Mouse (Mus musculus) lung, postnatal 14 days (tissue): ENCODE measurements around the gene Nek6.

Experiments used
- DNase-seq: peaks from one replicate; pipeline ENCODE4 v3.0.0; 2021

Gene Nek6

DNA sequence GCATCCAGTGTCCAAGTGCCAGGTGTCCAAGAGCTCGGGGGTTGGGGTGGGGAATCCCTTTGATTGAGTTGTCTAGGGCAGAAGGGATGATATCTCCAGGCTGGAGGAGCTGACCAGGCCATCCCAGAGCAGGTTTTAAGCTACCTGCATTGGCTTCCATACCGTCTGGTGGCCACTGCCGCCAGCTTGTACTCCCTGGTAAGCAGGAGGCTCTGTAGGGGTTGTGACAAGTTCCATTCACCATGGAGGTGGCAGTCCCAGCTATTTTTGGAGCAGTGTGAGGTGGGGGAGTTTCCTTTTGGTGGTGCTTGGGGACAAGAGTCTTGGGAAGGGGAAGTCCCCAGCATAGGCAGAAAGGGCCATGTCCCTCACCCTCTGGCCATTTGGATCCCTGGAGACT is 29.7 kb downstream of the Nek6 start:
- no peak for DNase-seq

- DNase-seq, result no peak
Observed at GRCm38 (mm10) chr2:38541570-38541969, 30.1 kb downstream of the Nek6 start.

GRCm38 (mm10) chr2:38542366-38542765 is 30.9 kb downstream of the Nek6 start:
- DNase-seq, result no peak

DNA sequence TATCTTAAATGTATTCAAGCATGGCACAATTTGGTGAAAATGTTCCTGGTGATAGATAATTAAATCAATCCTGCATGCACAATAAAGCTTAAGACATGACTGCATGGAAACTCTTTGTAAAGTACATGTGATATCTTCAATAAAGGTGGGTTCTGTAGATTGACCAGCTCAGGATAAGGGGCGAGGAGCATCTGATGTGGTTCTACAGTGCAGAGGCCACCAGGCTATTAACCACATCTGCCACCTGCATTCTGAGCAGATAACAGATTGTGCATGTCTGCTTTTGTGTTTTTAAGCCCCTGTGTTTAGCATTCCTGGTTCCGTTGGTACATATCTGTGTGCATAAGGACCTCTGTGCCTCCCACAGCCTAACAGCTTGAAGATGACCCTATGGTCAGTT is 31.7 kb downstream of the Nek6 start:
- no peak for DNase-seq

DNA sequence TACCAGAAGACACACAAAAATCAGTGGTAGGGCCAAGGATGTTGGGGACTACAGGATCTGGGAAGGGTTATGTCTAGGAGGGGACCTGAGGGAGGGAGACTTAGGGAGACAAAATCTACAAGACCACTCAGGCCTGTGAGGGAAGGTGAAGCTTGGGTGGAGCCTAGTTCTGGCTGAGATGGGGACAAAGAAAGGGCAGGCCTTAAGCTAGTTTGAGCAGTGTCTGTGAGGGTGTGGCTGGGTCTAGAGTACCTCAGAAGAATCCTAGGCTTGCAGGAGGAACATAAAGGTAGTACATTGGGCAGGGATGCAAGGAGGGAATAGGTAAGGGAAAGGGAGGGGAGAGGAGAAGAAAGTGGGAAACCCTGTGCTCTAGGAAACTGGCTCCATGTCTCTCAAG is 32.9 kb downstream of the Nek6 start:
- DNase-seq, result no peak

DNA sequence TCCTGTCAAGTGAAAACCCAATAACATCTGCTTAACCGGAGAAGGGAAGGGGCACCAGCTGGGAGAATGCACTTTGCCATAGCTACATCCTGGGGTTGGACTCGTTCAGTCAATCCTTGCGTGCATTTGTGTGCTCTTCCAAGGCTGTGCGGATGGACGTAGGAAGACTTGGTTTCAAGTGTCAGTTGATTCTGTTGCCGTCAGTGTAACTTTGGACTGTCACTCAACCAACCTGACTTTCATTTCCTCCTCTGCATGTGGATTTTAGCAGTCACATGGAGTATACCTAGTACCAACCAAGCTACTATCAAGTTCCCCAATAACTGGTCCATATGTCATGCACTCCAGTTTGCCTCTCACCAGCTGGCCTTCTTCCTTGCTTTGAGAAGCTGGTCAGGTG is 33.5 kb downstream of the Nek6 start:
- no peak for DNase-seq

DNA sequence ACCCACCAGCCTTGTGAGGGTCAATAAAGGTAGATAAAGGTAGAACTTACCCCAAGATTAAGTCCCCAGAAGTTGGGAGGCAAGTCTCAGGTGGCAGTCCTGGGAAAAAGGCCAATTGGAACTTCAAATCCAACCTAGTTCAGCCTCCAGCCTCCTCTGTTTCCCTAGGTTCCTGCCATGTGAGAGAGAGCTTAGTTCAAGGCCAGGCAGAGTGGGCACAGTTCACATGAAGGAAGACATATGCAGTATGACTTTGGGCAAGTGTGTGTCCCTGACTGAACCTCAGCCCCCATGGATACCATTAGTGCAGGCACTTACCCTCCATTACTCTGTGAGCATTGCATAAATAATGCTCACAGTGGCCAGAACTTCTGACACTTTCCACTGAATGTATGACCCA is 34.3 kb downstream of the Nek6 start:
- no peak for DNase-seq

DNA sequence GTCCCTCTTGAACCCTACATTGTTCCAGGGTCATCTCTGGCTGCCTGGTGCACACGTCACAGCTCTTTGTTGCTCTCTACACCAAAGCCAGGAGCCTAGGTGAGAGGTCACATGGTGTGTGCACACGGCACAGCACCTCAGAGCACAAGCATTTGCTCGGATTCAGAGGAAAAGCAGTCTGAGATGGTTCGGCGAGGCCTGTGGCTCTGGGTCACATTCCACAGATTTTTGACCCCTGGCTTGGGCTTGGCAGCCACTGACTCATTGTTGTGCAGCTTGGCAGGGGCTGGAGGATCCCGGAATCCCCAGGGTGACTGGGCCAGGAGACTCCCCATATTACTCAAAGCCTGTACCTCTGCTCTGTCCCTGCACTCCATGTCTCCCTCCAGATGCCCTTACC is 34.8 kb downstream of the Nek6 start:
- DNase-seq, result peak; percentile 74

GRCm38 (mm10) chr2:38546748-38547147 is 35.3 kb downstream of the Nek6 start:
- no peak for DNase-seq

DNA sequence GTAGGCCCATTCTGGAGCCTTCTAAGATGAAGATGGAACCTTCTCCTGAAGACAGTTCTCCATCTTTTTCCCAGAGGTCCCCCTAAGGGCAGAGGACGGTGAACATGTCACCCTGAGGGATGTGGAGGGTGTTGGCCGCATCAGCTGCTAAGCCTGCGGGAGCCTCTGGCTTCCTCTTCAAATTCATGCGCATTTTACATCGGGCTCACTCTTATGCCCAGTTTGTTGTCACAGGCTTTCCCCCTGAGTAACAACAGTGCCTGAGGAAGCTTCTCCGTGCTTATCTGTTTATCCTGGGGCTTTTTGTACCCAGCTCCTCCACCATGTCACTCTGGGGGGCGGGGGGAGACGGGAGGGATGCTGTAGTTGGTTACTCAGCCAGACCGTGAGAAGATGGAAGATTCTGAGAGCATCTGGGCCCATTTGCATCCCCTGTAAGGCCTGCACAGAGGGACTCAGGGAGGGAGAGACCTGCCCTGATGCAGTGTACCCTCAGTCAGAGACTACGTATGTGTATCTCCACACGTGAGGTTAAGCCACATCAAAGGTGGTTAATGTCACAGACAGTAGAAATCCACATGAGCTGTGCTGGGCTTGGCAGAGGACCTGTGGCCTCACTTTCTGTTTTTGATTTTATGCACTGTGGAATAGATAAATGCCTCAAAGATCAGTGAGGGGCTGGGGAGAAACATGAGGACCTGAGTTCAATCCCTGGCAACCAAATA is 36.5 kb downstream of the Nek6 start:
- DNase-seq, result no peak

DNA sequence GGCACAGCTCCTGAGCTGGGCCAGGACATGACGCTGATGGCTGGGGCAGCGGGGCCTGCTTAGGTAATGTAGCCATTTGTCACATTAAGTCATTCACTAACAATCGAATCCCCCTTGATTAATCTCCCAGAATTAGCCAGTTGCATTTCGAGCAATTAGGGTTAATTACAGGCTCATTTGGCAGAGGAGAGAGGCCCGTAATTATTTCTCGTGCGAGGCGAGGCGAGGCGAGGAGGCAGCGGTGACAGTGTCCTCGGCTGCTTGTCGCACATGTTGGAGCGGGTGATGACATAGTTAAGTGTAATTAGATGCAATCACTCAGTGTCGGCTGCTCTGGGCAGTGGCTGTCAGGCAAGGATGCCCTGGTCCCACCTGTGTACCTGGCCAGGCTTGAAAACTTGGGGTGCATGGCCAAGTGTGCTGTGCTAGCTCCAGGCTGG is 40.6 kb downstream of the Nek6 start:
- DNase-seq, result no peak

- DNase-seq, result no peak
Observed at GRCm38 (mm10) chr2:38554226-38554995, 43.0 kb downstream of the Nek6 start.

DNA sequence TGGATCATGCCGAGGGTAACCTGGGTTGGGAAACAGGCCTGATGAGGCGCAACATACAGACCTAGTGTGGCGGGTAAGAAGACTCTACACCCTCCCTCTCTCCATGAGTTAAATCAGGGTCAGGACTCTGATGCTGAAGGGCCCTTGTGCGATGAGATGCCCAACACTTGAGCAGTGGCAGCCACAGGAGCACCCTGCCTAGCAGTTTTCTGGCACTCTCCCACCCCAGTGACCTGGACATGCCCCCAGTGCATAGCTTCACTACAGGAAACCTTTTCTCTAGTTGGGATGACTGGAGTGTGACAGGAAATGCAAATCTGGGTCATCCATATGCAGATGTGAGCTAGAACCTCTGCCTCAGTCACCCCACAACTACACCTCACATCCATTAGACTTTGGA is 44.2 kb downstream of the Nek6 start:
- no peak for DNase-seq

- DNase-seq, result no peak
Observed at GRCm38 (mm10) chr2:38556721-38557120, 45.3 kb downstream of the Nek6 start.

DNA sequence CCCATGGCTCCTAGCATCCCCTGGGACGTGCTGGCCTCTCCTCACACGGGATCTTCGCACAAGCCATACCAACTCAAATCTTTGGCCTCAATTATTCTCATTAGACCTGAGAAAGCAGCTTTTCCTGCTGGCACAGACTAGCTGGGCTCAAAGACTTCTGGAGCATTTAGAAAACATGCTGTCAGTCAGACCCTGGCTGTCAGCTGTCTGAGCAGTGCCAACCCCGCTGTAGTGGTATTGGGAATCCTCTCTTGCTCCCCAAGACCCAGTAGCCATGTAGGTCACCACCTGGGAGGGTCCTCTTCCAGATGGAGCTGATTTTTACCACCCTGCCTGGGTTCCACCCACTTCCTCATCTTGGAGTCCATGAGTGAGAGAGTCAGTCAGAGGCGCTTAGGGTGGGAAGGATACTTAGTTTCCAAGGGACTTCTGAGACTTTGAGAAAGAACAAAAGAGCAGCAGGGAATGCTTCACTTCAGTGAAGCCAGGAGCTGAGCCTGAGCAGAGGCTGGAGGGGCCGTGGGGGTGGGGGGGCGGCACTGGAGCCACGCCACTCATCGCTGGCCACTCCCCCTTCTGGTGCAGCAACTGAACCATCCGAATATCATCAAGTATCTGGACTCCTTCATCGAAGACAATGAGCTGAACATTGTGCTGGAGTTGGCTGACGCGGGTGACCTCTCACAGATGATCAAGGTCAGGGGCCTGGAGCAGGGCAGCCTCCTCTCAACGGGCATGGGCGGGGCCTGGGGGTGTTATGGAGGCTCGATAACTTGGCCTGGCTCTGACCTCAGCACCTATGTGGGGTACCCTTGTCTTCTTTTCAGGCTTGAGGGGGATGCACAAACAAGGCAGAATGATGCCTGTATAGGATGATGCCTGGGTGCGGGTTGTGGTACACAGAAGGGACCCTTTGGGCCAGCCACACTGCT is 49.1 kb downstream of the Nek6 start:
- no peak for DNase-seq

DNA sequence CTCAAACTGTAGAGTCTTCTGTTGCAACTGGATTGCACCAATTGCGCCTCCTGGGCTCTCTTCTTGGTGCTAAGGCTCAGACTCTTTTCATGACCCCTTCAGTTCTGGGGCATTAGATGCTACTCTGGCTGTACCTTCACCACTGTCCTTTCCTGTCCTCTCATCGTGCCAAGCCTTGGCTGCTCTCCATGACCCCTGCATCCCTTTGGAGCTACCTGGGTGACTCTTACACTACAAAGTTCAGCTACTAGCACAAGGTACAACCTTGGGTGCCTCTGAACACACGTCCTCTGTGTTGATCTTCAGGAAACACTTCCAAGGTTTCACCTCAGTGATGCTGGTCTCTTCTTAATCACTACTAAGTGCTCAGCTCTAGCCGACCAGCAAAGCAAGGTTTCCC is 51.2 kb downstream of the Nek6 start:
- DNase-seq, result no peak

DNA sequence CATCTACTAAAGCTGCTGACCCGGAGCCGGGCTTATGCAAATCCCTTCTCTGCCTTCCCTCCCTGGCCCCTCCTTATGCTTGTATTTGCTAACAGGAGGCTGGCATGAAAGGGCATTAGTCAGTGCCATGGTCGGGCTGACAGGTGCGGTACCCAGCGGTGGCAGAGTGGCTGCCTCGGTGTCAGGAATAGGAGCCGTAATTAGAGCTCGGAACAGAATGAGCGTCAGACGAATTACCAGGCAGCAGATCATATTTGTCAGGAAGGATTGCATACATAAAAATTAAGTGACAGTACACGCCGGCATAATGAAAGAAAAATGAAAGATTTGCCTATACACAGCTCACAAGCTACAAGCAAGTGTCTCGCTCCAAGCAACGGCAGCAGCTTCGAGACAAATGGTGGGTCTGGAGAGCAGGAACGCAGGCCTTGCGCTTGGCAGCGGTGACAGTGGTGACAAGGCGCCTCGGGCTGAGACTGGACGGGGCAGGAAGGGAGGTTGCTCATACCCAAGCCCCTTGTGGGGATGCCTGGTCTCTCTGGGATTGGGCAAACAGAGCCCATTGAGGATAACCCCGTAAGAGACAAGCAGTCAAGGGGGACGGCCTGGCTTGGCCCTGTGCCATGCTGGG is 60.6 kb downstream of the Nek6 start:
- no peak for DNase-seq

- DNase-seq, result no peak
Observed at GRCm38 (mm10) chr2:38574697-38575096, 63.3 kb downstream of the Nek6 start.

DNA sequence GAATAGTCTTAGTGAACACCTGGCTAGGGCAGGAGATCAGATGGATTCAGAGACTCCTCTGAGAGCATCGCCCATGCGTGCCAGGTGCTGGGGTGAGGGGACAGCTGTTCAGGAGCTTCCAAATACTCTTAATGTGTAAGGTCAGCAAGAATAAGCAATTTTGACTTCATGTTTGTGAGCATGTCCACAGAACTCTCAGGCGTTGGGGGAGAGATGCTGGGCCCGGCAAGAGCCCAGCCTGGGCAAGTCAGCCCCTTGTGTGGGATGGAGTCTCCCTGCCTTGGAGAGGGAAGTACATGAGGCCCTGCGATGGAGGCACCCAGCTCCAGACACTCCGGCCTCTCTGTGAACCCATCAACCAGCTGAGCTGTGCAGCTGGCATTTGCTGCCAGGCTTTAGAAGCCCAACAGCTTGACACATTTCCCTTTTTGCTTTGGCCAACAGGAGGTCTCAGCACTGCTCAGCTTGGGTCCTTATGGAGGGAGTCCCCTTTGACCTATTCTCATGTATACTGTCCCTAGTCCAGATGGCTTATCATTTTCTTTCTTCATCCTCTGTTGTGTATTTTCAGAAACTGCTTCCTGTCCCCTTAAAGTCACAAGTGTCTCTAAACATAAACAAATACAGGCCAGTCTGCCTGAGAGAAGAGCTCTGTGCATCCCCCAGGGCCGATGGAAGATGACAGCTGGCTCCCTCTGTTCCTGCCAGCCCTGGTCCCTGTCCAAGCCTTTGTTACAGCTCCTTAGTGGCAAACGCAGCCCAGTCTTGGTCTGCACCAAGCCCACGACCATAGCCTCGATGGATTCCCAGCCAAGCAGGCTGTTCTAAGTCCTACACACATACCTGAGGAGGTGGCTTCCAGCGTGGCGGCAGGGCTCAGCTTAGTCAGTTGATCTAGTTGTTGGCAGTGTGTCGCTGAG is 67.4 kb downstream of the Nek6 start:
- peak; percentile 67 for DNase-seq

DNA sequence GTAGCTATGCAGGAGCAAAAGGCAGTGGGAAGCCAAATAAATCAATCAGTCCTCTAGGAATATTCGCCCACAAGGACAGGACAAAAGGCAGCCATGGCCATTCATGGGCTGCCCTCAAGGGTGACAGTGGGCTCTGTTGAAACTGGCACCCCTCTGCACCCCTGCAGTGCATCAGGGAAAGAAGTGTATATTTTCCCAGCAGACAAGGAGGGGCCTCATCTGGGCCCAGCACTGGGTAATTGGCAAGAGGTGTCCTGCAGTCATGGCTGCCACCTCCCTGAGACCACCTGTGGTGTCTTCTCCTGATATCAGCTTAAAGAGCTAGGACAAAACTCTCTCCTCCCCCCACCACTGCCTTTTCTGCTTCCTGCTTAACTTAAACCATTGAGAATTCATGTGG is 68.1 kb downstream of the Nek6 start:
- no peak for DNase-seq

DNA sequence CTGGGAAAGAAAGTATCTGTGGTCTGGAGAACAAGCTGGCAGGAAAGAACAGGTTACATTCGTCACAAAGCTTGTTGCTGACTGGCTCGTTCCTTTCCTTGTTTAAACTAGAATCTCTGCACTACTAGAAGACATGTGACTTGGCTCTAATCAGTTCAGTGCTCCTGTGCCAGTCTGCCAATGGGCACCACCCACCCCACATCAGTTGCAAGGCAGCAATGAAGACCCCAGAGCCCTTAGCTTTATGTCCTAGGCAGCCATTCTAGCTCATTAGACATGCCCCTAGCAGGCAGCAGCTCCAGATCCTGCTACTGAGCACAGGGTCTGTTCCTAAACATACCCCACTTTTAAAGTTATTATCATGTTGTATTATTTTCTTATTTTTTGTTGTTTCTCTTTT is 72.5 kb downstream of the Nek6 start:
- DNase-seq, result no peak
